Mouse (Mus musculus): ENCODE data around the gene Commd8. TPM values are rescaled to one million over a fixed set of nuclear protein-coding genes. Genes with fewer than 3 reads are reported as not detected.

Commd8 gene
- polyA plus RNA-seq, 1 experiment from 2014 or later, result 131 TPM

DNA sequence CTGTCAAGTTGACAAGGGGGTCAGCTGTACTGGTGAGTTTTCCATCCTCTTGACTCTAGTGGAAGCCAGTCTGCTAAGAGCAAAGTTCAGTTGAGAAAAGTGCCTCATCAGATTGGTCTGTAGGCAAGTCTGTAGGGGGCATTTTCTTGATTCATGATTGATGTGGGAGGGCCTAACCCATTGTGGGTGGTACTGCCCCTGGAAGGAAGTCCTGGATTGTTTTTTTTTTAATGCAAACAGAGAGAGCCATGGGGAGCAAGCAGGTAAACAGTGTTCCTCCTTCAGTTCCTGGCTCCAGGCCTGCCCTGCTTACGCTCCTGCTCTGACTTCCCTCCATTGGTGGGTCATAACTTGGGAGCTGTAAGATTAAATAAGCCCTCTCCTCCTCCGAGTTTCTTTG is 34.1 kb downstream of the Commd8 start:
- 59% methylated on average over 2 of the region's 2 CpGs for WGBS

DNA sequence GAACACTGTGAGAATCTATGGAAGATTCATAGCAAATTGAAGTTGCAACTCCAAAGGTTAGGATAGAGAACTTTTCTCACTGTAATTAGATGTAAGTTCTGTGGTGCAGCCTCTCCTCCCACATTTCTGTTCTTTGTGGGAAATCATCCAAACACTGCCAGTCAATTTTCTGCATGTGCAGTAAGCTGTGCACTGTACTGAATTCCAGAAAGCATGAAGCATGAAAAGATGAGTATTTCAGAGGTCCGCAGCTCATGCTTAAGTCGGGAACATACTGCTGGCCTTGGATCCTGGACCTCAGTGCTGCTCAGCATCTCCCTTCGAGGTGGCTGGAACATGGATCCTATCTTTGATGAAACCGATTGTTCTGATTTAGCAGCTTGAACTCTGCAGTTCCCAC is 41.3 kb downstream of the Commd8 start:
- Histone ChIP-seq H3K4me1 (no peaks in the 10 kb centered on the region), H3K27me3 (no peaks in the 10 kb centered on the region), H3K36me3 (no peaks in the 10 kb centered on the region), H3K4me2 (replicated peaks) (no peak overlapping the region), H3K9ac (no peak overlapping the region), H3K27ac (replicated peaks) (no peak overlapping the region), H3K4me3 (replicated peaks) (no peak overlapping the region), H3K9me3 (replicated peaks) (no peaks in the 10 kb centered on the region)
- WGBS, result 71% methylated on average over 4 of the region's 4 CpGs
- no peak for ATAC-seq (ENCODE audit: insufficient number of reproducible peaks, low FRiP score, low TSS enrichment, low read depth)

More for the DNA sequence above, 34.1 kb downstream of the Commd8 start:
- no peak overlapping the region for H3K4me2 ChIP-seq (replicated peaks)
- H3K27ac ChIP-seq (replicated peaks), result no peak overlapping the region
- H3K27me3 ChIP-seq, result no peaks in the 10 kb centered on the region
- no peak overlapping the region for H3K4me3 ChIP-seq (replicated peaks)
- ATAC-seq (ENCODE audit: insufficient number of reproducible peaks, low FRiP score, low TSS enrichment, low read depth), result no peak
- no peaks in the 10 kb centered on the region for H3K4me1 ChIP-seq
- H3K36me3 ChIP-seq, result no peaks in the 10 kb centered on the region
- no peak overlapping the region for H3K9ac ChIP-seq
- no peaks in the 10 kb centered on the region for H3K9me3 ChIP-seq (replicated peaks)

DNA sequence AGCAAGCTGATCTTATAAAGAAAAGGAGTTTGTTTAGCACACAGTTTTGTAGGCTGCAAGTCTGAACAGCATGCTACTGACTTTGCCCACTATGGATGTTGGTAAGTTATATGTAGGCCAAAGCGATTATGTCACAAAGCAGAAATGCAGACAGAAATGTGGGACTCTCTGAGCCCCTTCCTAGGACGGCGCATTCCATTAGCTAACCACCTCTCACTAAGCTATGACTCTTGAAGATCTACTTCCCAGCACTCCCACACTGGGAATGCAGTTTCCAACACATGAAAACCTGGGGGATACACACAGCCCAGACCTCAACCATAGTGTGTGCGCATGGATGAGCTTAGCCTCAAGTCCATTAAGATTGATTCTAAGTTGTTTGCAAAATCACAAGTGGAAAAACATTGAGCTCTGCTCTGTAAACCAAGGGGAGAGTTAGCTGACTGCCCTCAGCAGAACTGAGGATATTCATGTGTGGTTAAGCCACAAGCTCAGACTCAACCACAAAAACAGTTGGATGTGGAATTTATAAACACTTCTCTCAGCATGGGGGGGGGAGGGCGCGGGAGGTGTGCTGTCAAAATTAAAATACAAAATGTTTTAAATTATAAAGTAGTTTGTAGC is 45.5 kb downstream of the Commd8 start:
- WGBS, result 73% methylated on average over 6 of the region's 6 CpGs
- Histone ChIP-seq H3K4me1 (no peaks in the 10 kb centered on the region), H3K4me3 (replicated peaks) (no peak overlapping the region), H3K9me3 (replicated peaks) (no peaks in the 10 kb centered on the region), H3K4me2 (replicated peaks) (no peak overlapping the region), H3K27ac (replicated peaks) (no peak overlapping the region), H3K27me3 (no peaks in the 10 kb centered on the region), H3K36me3 (no peaks in the 10 kb centered on the region), H3K9ac (no peak overlapping the region)
- ATAC-seq (ENCODE audit: insufficient number of reproducible peaks, low FRiP score, low TSS enrichment, low read depth), result peak; percentile 51; the same call in 1 of the 2 replicates
